Mouse (Mus musculus): ENCODE measurements at regions not wholly inside any gene's neighbourhood (a gene's known extent, or its start where the extent isn't known, plus 50 kb on each side); places are given as distances from the start of the nearest gene placed in this dataset.

DNA sequence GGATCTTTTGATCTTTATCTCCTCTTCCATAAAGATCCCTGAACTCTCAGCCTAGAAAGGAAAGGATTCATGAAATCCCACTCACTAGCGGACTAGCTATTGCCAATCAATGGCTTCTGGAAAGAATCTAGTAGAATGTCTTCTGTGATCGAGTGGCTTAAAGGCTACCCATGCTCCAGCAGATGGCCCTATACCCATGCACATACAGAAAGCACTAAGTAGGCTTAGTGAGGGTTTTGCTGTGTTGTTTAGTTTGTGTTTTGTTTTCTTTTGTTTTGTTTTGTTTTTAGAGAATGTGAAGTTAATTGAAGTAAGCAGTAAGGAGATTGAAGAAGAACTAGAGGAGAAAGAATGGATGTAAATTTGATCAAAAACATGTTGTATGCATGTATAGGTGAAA is 187.5 kb downstream of the Kctd12 start:
- DNase-seq (ENCODE audit: extremely low read depth, low read depth), result no peak

DNA sequence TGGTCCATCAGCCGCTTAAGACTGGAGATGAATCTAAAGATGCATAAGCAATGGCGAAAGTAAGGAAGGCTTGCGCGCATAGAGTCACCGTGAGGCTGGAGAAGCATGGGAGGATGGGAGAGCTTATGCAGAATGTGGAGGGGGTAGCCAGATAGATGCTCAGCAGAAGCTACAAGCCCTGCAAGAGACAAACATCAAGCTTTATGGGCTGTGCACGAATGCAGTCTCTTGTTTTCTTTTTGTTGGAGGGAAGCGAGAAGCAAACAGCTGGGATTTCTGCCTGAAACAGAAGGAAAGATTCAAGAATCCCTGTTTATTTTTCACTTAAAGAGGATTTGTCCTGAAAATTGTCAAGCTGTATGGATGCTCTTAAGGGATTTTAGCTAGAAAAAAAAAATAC is 188.7 kb downstream of the Kctd12 start:
- no peak for DNase-seq (ENCODE audit: extremely low read depth, low read depth)

DNA sequence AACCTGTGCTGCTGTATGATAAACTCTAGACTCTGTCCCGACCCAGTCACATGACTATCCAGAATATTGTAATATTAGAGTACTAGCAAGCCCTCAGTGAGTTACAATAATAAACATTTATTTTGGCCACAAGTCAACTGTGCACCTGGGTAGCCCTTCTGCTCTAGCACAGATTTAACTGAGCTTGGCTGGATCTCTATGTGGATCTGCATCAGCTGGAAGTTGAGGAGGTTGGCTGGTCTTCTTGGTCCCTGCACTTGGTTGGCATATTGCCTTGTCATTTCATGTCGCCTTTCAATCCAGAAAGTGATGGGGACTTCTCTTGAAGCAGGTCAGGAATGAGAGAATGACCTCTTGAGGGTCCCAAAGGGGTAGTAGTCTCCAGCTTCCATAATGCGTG is 191.5 kb downstream of the Kctd12 start:
- no peak for DNase-seq (ENCODE audit: extremely low read depth, low read depth)

DNA sequence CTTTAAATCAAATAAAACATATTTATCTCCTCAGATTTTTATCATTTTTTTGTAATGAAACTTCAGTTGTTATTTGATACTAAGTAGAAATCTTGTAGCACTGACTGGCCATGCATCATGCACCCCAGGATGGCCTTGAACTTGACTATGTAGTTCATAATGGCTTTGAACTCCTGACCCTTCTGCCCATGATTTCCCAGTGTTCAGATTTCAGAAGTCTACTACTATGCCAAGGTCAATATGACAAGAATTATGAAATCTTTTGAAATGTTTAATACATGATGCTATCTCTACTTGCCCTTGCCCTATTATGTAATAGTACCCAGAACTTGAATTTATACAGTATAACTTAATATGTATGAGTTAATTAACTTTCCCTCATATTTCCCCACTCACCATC is 200.2 kb downstream of the Kctd12 start:
- no peak for DNase-seq (ENCODE audit: extremely low read depth, low read depth)

DNA sequence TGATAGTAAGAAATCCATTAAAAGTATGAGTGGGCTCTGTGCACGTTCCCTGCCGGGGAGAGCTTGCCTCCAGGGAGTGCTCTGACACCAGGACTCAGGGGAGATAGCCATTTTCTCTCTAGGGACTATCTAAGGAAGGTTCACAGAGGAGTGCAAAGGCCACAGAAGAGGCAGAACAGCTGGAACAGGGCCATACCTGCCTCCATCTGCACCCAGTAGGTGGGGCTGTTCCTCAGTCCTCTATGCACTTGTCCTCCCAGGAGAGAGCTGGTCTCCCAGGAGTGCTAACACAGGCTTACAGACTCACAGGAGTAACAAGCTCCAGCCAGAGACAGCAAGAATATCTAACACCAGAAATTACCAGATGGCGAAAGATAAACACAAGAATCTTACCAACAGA is 212.7 kb downstream of the Kctd12 start:
- no peak for DNase-seq (ENCODE audit: extremely low read depth, low read depth)

DNA sequence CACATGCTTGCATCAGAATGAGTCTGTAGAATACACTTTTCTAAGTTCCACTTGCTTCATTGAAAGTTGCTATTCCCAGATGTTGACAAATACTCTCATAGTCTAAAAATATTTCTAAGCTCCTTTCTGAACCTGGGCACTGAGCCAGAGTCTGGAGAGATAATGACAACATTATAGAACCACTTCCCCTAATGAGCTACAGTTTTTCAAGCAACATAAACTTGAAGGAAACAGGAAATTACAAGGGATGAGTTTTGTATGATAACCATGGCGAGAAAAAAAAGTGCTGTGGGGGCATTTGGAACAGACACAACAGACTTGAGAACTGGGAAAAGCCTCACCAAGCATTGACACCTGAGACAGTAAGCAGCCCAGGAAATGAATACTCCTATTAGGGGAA is 233.8 kb downstream of the Kctd12 start:
- DNase-seq (ENCODE audit: extremely low read depth, low read depth), result peak; percentile 88

DNA sequence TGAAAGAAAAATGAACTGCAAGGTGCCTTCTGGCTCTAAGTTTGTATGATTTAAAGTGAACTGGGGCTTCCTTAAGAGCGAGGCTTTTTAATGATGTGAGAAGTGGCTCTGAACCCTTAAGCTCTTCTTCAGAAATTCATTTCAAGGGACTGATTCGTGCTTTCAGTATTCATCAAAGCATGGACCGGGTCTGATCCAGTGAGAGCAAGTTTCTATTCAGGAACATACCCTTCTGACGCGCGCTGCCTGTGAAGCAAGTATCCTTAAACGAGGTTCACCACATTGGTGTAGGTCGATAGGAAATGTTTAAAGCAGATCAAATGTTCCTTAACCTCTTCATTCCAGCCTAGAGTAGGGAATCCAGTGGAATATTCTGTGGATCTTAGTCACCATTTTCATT is 240.1 kb downstream of the Kctd12 start:
- no peak for DNase-seq (ENCODE audit: extremely low read depth, low read depth)

DNA sequence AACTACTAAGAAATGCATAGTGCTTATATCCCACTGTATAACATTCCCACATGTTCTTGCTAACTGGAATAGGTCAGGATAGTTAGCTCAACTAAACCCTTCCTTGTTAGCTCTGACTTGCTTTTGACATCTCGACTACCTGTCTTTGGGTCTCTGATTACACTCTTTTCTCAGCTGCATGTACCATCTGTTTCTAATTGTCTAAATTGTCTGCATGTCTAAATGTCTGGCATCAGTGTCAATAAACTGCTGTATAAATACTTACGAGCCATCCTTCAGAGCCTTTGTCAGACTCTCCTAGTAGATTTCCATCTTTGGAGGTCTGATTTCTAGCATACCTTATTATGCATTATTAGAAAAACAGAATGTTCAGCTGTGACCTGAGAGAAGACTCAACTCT is 245.8 kb downstream of the Kctd12 start:
- no peak for DNase-seq (ENCODE audit: extremely low read depth, low read depth)

DNA sequence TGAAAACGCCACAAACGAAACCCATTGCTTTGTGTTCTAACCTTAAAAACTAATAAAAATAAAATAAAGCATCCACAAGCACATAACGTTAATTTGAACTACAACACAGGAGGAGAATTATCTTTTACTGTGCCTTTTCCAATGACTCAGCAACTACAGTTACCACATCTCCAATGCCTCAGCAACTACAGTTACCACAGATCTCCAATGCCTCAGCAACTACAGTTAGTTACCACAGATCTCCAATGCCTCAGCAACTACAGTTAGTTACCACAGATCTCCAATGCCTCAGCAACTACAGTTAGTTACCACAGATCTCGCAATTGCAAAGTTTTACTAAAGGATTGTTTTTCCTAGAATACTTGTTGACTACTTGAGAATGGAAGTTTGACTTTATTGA is 248.7 kb downstream of the Kctd12 start:
- peak; percentile 16 for DNase-seq (ENCODE audit: extremely low read depth, low read depth)

DNA sequence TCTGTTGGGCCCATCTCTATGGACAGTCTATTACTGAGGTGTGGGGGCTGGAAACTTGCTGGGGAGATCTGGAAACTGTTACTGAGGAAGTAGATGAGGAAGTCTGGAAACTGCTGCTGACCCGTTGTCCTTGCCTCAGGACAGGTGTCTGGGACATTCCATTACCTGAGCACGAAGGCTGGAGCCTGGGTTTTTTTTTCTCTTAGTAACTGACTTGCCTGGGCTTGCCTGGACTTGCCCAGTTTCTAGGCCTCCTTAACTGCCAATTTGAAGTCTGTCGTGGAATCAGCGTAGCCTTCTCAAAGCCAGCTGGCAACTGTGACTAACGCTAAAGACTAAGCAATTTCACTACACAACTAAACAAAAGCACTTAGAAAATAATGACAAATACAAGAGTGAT is 250.7 kb downstream of the Kctd12 start:
- DNase-seq (ENCODE audit: extremely low read depth, low read depth), result no peak

DNA sequence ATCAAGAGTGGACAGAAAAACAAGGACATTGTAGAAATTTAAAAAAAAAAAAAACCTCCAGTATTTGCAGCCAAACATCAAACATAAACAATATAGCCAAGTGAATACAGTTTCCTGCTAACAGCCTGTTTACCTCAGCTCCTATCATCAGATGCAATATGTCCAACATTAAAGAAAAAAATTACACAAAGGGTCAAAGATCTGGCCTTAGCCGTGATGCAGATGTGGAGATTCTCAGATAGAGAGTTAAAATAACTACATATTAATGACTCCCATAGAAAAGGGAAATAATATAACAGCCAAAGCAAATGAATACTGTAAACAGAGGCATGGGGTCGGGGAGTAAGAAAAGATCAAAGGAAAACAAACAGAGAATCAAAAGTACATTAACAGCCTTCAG is 259.8 kb downstream of the Kctd12 start:
- DNase-seq (ENCODE audit: extremely low read depth, low read depth), result no peak

DNA sequence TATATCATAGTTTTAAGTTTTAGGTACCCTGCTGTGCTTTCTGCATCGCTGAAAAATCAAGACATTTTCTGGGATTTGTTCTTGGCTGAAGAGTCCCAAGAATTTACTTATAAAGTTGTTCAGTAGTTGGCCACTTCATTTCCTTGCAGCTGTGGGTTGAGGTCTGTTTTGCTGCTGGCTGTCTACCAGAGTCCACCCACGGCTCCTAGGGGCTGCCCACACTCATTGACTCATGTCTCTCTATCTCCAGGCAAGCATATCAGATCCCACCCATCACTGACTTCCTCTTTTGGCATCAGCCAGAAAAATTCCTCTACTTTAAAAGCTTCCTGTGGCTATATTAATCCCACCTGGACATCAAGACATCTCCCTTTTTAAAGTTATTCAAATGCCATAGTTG is 263.9 kb downstream of the Kctd12 start:
- DNase-seq (ENCODE audit: extremely low read depth, low read depth), result no peak

DNA sequence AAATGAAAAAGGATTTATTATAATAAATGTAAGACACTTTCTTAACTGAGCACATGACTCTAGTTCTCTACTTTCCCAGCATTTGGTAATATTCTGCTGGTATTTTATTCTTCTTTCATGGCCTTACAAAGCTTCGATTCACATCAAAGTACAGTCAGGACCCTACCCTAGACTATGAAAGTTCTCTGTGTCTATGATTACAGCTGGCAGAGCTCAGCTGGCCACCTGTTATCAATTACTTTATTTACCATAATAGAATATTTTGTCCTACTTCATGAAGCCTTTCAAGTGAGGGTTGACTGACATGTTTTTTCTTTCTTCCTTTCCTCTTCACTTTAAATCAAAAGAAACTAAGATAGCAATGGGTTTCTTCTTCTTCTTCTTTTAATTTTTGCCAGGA is 269.8 kb downstream of the Kctd12 start:
- no peak for DNase-seq (ENCODE audit: extremely low read depth, low read depth)

DNA sequence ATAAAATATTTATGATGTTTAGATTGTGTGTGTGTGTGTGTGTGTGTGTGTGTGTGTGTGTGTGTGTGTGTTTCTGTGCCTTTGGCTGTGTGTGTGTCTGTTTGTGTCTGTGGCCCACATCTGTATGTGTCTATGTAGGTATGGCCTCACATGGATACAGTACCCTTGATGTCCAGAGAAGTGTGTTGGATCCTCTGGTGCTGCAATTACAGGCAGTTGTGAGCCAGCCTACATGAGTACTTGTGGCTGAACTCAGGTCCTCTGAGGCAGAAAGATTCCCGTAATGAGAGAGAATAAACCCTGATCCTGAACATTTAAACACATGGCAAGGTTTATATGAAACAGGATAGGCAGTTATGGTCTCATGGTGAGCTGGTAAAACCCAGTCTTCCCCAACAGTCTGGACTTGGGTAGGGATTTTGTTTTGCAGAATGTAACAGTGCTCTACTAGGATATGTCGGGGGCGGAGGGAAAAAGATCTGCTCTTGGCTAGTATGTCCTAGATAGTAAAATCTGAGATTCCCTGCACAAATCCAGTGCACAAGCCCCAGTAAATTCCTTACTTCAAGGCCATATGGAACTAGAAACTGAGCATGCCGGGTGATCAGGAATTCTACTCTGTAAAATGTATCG is 275.6 kb downstream of the Kctd12 start:
- DNase-seq (ENCODE audit: extremely low read depth, low read depth), result no peak

DNA sequence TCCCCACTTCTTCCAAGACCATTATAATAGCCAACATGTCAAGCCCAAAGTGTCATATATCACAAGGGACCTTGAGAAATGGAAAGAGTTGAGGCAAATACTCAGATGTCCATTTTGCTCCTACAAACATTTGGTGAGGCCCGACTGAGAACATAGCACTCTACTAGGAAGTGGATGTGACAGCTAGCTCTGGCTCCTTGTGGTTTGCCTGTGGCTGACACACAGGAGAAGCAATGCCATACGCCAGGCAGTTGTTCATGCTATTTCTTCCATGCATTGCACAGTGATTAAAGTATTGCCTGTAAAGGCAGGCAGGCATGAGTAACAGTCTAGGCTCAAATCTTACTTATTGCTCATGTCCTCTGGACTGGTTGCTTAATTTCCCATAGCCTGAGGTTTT is 281.3 kb downstream of the Kctd12 start:
- DNase-seq (ENCODE audit: extremely low read depth, low read depth), result no peak

DNA sequence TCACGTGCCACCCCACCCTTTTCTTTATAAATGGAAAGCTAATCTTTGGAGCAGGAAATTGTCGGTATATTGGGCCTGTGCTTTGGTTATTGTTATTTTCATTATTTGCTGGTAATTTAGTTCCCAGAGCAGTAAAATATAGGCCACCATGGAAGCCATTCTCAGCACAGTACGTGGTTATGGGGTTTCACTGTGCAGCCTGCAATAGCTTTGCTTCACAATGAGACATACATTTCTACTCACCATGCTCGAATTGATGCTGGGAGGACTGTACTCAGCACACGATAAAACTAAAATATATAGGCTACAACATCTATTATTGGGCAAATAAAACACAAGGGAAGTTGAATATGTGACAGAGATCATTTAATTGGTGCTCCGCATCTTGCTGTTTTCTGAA is 282.0 kb downstream of the Kctd12 start:
- no peak for DNase-seq (ENCODE audit: extremely low read depth, low read depth)

DNA sequence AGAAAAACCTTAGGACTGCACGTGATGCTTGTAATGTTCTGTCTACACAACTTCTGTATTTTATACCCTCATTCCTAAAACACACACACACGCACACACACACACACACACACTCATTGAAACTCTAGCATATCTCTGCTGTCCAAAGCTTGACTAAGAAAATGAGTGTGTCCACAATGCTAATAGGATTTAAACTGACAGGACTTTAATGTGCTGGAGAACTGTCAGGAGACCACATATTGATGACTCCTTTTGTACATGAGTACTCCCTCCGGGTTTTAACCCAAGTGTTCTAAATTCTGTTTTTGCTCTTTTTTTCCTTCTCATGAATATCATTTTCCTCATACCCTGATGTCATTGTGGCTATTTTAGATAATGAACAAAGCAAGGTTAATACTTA is 283.4 kb downstream of the Kctd12 start:
- DNase-seq (ENCODE audit: extremely low read depth, low read depth), result no peak

DNA sequence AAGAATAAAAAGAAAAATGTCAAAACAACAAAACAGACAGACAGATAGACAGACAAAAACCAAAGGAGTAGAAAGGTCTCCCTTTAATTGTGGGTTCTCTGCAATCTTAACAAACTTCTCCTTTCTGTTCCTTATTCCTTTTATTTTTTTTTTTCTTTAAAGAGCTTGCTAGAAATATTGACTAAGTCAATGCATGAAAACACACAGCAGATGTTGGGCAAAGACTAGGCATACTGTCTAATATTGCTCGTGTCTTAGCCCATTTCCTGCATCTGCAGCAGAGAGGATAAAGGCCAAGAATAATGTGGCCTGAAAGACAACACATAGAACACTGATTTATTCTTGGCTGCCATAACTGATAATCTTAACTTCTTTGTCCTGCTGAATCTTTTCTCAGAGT is 295.6 kb downstream of the Kctd12 start:
- no peak for DNase-seq (ENCODE audit: extremely low read depth, low read depth)

DNA sequence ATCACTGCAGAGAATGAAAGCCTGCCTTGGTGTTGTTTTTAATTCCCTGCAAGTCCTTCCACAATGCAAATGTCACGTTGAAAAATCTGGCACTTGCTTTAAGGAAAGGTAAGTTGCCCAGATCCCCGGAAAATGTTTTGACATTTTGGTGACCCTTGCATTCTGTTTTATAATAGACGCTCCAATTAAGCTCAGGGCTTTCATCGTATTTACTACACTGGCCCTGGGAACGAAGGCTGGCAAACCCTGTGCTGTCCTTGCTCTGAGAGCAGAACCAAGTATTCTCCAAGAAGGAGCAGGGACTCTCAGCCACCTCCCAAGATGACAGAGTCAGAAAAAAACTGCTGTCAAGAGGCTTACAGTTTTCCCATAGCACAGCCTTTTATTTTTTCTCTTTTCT is 305.9 kb downstream of the Kctd12 start:
- no peak for DNase-seq (ENCODE audit: extremely low read depth, low read depth)

DNA sequence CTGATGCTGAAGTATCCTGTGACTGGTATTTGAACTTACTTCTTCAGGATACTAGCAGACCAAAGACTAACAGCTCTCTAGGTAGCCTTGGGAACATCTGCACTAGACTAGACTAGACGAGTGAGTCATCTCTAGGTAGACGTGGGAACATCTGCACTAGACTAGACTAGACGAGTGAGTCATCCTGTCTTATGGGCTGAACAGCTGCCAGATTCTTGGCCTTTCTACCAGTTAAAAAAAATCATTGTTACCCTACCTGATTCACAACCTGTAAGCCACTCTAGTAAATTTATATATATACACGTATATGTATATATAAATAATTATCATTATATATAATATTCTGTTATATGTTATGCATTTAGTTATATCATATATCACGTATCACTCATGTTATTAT is 307.8 kb downstream of the Kctd12 start:
- no peak for DNase-seq (ENCODE audit: extremely low read depth, low read depth)

DNA sequence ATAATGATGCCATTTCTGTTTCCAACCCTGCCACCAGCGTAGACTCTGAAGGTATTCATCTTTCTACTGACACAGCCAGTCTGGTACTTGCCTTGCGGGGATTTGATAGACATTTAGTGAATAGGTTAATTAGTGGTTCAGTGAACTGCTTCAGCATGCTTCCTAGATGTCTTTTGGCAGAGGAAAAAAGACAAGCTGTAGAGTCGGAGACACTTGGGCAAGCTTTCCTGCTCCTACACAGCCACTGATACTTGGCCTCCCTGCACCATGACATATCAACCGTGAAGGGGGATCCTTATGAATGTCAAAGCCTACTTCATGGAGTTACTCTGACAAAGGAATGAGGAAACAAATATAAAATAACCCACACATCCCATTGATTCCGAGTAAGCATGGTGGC is 308.7 kb downstream of the Kctd12 start:
- DNase-seq (ENCODE audit: extremely low read depth, low read depth), result no peak

DNA sequence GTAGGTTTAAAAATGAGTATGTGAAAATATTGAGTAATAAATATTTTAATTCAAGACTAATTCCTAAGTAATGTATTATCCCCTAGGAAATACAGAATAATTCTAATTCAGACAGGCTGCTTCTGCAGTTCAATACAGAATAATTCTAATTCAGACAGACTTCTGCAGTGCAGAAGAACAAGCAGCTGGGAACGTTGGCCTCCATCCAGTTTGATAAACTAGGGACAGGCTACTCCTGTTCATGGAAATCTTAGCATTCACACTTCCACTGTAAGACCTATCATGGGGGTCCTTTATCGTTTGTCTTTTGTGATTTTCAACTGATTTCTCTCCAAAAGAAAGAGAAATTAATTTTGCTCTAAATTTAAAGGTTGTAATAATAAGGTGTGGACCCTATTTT is 319.2 kb downstream of the Kctd12 start:
- no peak for DNase-seq (ENCODE audit: extremely low read depth, low read depth)

DNA sequence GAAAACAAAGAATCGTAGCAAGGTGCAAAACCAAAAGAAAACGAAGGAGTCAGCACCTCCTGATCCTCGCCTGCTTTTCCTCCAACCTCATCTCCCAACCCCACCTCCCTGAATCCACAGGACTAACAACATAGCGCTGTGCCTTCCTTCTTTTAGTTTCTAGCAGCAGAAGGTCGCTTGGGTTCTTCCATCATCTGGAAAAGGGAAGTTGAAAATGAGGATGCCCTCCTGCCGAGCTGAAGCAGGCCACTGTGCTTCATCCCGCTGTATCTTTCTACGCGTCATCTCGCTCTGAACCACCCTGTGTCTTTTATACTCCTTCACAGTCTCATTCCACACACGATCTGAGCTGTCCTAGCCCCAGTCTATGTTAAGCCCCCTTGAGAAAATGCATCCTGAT is 322.1 kb downstream of the Kctd12 start:
- no peak for DNase-seq (ENCODE audit: extremely low read depth, low read depth)

DNA sequence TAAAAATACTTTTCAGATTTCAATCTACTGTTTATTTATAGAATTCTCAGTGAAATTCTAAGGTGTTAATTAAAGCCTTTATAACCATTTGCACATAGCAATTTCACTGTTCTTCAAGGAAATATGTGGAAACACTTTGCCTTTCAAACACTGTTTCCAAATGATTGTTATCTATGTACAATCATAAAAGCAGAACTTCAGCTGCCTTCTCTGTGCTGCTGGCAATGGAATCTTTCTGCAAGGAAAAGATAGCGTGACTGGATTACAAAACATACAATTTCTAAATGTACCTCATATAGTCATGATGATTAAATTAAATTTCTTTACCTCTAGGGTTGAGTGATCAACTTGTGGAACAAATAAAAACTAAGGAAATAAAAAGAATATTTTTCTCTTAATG is 326.2 kb downstream of the Kctd12 start:
- no peak for DNase-seq (ENCODE audit: extremely low read depth, low read depth)
